Mouse (Mus musculus) CH12F3 (cell line): ENCODE measurements around the gene Fzr1.

ENCODE experiments used
- in situ Hi-C: fragments of 300-500 bp; cut with MboI; formaldehyde crosslinking; loops from 2 replicates; pipeline ENCODE4 v1.14.3; 2020; ENCODE audit warnings: low sequenced_read_pairs

Fzr1 gene

GRCm38 (mm10) chr10:81335393-81336340, 42.6 kb downstream of the Fzr1 start:
- in situ Hi-C loops, result no loop called here

GRCm38 (mm10) chr10:81334324-81334723, 44.0 kb downstream of the Fzr1 start:
- in situ Hi-C loops, result no loop called here

GRCm38 (mm10) chr10:81332277-81332676, 46.0 kb downstream of the Fzr1 start:
- in situ Hi-C loops, result no loop called here

DNA sequence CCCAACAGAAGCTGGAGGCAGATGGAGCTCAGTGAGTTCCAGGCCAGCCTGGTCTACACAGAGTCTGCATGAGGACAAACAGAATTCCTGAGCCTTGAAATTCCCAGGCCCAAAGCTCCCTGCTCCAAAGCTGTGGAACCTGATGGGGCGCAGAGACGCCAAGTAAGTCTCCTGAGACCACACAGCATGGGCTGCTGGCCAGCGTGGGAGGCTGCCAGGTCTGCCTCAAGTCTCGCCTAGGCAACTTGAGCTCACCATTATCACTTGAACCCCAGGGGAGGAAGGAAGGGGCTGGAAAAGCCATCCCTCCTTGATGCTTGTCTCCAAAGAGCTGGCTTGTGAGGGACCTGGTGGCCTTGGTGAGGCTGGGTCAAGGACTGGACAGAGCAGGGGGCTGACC, 48.3 kb downstream of the Fzr1 start:
- in situ Hi-C loops, result no loop called here

DNA sequence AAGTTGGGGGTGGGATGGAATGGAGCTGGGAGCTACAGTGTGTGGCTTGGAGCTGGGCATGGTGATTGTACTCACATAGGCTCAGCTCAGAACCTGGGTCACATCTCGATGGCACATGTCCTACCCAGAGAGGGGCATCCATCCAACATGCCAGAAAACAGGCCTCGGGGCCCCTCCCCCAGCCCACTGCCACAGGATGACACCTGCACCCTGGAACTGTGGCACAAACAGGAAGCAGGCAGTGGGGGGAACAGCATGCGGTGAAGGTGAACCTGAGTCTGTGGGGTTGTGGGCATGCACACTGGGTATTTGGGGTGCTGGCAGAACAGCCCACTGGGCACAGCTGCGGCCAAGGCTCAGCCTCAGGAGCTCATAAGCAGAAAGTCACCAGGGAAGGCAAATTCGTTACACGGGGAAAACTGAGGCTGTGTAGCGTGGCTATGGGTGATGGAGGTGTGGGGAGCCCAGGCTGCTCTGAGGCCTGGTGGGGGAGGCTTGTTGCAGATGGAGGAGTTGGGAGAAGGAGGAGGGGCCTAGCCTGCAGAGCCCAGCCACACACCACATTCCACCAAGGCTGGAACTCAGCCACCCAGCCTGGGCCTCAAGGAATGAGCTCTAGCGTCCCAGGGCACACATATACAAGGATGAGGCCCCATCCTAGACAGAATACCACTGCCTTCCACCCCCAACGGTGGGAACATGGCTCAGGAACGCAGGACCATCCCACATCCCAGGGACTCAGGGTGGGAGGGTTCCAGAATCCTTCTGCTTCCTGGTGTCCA, 48.9 kb downstream of the Fzr1 start:
- in situ Hi-C loops, result no loop called here

DNA sequence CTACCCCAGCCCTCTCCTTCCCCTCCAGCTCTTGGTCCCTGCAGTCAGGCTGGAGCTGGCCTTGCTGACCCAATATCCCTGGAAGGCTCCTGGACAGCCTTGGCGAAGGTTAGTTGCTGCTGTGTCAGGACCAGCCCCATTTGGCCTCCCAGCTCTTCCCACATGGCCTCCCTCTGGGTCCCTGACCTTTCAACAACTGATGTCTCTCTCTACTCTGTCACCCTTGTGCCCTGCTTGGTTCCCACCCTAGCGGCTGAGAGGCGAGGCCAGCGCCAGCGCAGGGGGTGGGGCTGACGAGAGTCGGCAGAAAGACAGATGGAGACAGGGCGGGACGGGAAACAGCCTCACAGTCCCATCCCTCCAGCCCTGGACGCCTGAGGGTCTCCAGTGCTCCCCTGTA, 49.9 kb downstream of the Fzr1 start, which contains the start of gene Tbxa2r:
Gene Tbxa2r, plus strand, starts transcription at position 346 of the 400 bp plus-strand sequence.
- in situ Hi-C loops, result no loop called here

- in situ Hi-C loops, result no loop called here
Measured at GRCm38 (mm10) chr10:81327959-81328358, 50.4 kb downstream of the Fzr1 start.

DNA sequence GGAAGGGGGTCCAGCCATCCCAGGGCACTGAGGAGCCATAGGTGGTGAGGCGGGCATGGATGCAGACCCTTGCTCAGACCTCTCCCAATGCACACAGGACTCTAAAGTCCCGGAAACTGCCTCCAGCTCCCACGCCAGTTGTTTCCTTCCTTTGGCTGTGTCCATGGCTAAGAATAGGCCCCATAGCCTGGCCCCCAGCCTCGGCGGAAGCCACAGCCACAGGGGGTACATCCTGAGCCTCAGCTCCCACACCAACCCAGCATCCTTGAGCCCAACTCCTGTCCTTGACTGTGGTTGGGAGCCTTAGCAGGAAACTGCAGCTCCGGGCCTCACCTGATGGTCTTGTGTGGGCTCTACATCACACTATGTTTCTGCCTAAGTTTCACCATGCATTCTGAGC, 51.5 kb downstream of the Fzr1 start:
- in situ Hi-C loops, result no loop called here

- in situ Hi-C loops, result no loop called here
Measured at GRCm38 (mm10) chr10:81325781-81326180, 52.5 kb downstream of the Fzr1 start.

- in situ Hi-C loops, result no loop called here
Measured at GRCm38 (mm10) chr10:81325176-81325575, 53.1 kb downstream of the Fzr1 start.

- in situ Hi-C loops, result no loop called here
Measured at GRCm38 (mm10) chr10:81323791-81324530, 54.4 kb downstream of the Fzr1 start.

GRCm38 (mm10) chr10:81323141-81323775, 55.1 kb downstream of the Fzr1 start:
- in situ Hi-C loops, result no loop called here

- in situ Hi-C loops, result no loop called here
Measured at GRCm38 (mm10) chr10:81322444-81322843, 55.9 kb downstream of the Fzr1 start.

DNA sequence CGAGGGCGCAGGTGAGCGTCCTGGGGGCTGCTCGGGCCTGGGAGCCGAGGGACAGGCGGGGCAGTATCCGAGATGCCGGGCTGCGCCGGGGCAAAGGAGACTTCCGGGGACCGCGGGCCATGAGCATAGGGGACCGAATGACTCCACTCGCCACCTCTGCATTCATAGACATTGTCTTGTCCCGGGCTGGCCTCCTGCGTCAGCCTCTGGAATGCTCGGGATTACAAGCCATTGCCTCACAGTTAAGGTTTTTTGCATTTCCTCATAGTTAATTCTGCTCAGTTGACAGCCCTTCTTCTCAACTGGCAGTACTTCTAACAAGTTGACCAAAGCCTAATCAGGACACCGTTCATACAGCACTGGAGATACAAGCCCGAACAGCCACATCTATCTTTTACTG, 56.9 kb downstream of the Fzr1 start:
- in situ Hi-C loops, result no loop called here

GRCm38 (mm10) chr10:81320550-81321347, 57.6 kb downstream of the Fzr1 start, which contains the start of gene Cactin:
Gene Cactin, plus strand, starts transcription at chr10:81321103.
- in situ Hi-C loops, result no loop called here

DNA sequence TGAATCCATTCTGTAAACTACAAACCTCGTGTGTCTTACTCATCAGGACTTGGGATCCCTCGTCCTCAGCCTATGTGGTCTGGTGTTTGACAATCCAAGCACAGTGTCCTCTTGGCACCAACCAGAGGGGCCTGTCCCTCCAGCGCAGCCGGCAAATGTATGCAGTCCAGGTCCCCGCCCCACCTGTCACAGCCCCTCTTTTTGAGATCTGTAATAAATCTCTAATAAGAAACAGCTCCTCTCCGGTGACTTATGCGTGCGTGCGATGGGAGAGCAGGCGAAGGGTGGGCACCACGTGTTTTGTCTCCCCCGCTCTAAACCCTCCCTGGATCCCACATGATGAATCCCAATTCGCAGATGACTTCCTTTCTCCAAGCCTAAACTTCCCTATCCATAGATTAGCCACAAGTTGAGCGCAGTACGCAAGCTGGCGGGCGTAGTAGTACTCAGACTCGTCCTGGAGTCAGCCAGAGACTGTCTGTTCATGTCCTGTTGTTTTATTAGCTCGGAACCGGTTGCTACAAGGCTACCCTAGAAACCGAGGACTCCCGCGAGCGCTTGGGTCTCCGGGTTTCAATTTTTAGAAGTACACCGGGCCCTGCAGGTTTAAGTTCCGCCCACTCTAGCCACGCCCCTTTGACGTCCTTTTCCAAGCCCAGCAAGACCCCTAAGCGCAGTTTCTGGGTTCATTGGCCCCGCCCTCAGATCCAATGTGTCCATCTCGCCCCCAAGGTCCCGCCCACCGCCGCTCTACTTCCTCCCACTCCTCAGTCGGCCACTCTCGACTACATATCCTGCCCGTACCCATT, 58.4 kb downstream of the Fzr1 start:
- in situ Hi-C loops, result no loop called here

GRCm38 (mm10) chr10:81319330-81319699, 59.0 kb downstream of the Fzr1 start:
- in situ Hi-C loops, result no loop called here

DNA sequence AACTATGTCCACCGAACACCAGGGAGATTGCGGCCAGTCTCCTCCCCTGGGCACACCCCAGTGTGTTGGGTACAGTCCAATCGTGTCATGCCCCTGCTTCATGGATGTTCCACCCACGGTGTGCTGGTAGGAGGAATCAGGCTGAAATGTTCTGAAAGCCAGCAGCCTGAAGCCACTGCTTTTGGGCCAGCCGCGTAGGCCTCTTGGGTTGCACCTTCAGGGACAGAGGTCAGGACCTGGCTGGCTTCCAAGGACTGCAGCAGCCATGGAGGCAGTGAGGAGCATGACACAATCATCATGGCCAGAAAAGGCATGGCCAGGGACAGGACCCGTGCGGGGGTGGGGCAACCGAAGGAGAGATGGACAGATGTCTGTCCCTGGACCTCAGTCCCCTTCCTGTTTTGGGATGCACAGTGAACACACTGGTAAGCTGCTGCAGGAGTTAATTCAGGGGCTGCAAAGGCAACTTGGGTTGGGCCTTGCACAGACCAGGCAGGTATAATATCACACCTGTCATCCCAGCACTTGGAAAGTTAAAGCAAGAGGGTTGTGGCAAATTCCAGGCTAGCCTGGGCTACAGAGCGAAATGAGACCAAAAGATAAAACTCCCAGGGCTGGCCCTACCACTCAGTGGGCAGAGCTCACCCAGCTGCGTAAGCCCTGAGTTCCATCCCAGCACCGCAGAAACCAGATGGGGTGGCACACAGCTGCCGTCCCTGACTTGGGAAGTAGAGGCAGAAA, 59.6 kb downstream of the Fzr1 start:
- in situ Hi-C loops, result no loop called here
